Mouse (Mus musculus) embryonic stem cell, embryonic (primary cell): ENCODE results near the gene Ankrd54.

Experiments used
- CTCF ChIA-PET, 4 experiments: fragments of 300-600 bp in 2 of 4; fragments of 350-600 bp in 2 of 4; sonication (Branson Sonifier 250); formaldehyde crosslinking; loops; one replicate each; lab custom pipeline; 2022; ENCODE audit warnings: inconsistent platforms in 2 of 4; lab: Charles Lee
- POLR2A ChIA-PET, 4 experiments: fragments of 300-600 bp in 2 of 4; fragments of 350-600 bp in 2 of 4; sonication (Branson Sonifier 250); formaldehyde crosslinking; loops; one replicate each; lab custom pipeline; 2022; ENCODE audit warnings: antibody characterized with exemption in 4 of 4, inconsistent platforms in 1 of 4; lab: Charles Lee

The Ankrd54 gene

DNA sequence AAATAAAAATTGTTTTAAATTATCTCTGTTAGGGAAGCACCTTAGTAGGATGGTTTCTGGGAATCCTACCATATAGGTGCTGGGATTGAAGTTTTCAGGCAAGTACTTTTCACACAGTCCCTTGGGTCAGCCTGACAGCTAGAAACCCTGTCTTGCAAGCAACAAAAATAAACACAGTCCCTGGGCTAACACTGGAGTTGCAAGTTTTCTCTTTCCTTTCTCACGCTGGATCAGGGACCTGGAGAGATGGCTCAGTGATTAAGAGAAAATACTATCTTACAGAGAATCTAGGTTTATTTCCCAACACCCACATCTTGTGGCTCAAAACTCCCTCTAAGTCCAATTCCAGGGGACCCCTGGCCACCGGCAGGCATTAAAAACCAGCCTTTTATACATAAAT, 34.4 kb upstream of the Ankrd54 start:
- ChIA-PET POLR2A (interaction anchor here in 3 of 4 experiments (0.5 to 1.3 kb wide), 4 partner anchors 9 to 169 kb away, joined by 3 read pairs; partner anchors contain the start of genes Eif3l (in 1 of the 3) and Micall1 (in 1 of the 3)), CTCF (interaction anchor here in 1 of 4 experiments (0.6 kb wide), 1 partner anchor 63 kb away, joined by 3 read pairs; no protein-coding TSS in a partner anchor)

DNA sequence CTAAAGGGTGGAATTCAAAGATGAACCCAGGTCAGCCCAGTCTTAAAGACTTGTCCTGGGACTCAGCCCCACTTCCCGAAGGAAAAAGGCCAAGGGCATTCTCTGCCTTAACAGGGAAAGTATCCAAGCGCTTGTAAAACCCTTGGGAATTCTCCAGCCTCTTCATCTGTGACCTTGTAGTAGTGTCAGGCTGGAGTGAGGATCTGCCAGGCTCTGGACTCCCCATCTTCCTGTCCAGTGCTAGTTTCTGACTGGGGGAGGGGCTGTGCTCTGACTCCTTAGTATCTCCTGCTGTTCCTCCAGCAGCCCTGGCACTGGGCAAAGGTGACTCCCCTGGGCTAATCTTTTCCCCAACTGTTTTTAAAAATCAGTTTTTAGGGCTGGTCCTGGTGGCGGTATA, 33.9 kb upstream of the Ankrd54 start:
- ChIA-PET POLR2A (interaction anchor here in 1 of 4 experiments (3.1 kb wide), 1 partner anchor 23 kb away, joined by 7 read pairs; no protein-coding TSS in a partner anchor), CTCF (interaction anchor here in 1 of 4 experiments (0.6 kb wide), 1 partner anchor 64 kb away, joined by 3 read pairs; no protein-coding TSS in a partner anchor)

GRCm38 (mm10) chr15:79095483-79095882, 32.8 kb upstream of the Ankrd54 start:
- CTCF ChIA-PET, result interaction anchor here in 1 of 4 experiments (1.0 kb wide), 1 partner anchor 32 kb away, joined by 5 read pairs; no protein-coding TSS in a partner anchor
- POLR2A ChIA-PET, result interaction anchor here (0.5 to 3.1 kb wide), 12 partner anchors 10 to 624 kb away, joined by 3 to 7 read pairs (median 4); partner anchors contain the start of gene Eif3l (in 1 of the 4)

- POLR2A ChIA-PET, result interaction anchor here in 1 of 4 experiments (0.7 to 1.7 kb wide), 6 partner anchors 8 to 63 kb away, joined by 3 to 5 read pairs (median 4); partner anchors contain the start of gene Micall1
- CTCF ChIA-PET, result interaction anchor here in 2 of 4 experiments (0.6 to 1.4 kb wide), 5 partner anchors 33 to 63 kb away, joined by 3 to 6 read pairs (median 5); partner anchors contain the start of genes 1700088E04Rik (in 1 of the 2) and Polr2f (in 1 of the 2)
Observed at GRCm38 (mm10) chr15:79093083-79093839, 30.6 kb upstream of the Ankrd54 start.

DNA sequence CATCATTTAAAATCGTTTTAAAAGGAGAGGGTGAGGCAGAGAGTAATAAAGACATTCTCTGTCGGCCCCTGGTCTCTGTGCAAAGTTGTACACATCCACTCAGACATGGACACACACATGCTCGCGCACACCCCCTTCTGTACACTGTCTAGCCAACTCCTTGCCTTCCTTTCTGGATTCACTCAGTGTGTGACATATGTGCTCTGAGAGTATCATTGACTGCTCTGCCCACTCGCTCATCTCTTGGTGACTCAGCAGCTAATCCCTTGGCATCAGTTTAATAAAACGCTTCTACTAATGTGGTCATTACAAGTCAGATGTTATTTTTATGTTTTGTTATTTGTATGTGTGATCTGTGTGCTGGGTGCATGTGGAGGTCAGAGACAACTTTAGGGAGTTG, 29.6 kb upstream of the Ankrd54 start:
- CTCF ChIA-PET, result interaction anchor here in 1 of 4 experiments (1.4 kb wide), 1 partner anchor 48 kb away, joined by 5 read pairs; the partner anchor contains the start of genes 1700088E04Rik and Polr2f
- POLR2A ChIA-PET, result interaction anchor here in 1 of 4 experiments (0.9 to 1.6 kb wide), 2 partner anchors 13 to 16 kb away, joined by 3 to 4 read pairs; partner anchors contain the start of gene Micall1

DNA sequence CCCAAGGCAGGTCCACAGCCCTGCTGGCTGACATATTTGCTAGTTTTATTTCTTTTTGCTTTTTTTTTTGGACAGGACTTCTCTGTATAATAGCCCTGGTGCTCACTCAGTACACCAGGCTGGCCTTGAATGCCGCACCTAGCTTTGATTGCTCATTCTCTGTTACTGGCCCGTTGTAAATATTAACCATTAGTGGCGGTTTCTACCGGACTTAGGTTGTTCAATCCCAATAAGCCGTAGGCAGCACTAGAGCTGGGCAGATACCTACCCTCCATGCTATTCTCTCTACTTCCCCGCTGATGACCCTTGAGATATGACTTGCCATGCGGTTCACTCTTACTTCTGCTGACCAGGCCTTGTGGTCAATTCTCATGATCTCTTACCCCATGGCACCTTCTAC, 16.9 kb upstream of the Ankrd54 start:
- CTCF ChIA-PET, result interaction anchor here in 2 of 4 experiments (0.6 to 1.6 kb wide), 2 partner anchors 17 to 49 kb away, joined by 5 to 7 read pairs; partner anchors contain the start of gene Ankrd54 (in 1 of the 2)
- POLR2A ChIA-PET, result interaction anchor here in 3 of 4 experiments (0.6 to 4.2 kb wide), 7 partner anchors 9 to 283 kb away, joined by 3 to 21 read pairs (median 4); no protein-coding TSS in a partner anchor

- POLR2A ChIA-PET, result interaction anchor here in 3 of 4 experiments (0.6 to 4.2 kb wide), 7 partner anchors 10 to 444 kb away, joined by 3 to 21 read pairs (median 4); partner anchors contain the start of gene Ankrd54 (in 1 of the 3)
Observed at GRCm38 (mm10) chr15:79075658-79076365, 13.1 kb upstream of the Ankrd54 start.

DNA sequence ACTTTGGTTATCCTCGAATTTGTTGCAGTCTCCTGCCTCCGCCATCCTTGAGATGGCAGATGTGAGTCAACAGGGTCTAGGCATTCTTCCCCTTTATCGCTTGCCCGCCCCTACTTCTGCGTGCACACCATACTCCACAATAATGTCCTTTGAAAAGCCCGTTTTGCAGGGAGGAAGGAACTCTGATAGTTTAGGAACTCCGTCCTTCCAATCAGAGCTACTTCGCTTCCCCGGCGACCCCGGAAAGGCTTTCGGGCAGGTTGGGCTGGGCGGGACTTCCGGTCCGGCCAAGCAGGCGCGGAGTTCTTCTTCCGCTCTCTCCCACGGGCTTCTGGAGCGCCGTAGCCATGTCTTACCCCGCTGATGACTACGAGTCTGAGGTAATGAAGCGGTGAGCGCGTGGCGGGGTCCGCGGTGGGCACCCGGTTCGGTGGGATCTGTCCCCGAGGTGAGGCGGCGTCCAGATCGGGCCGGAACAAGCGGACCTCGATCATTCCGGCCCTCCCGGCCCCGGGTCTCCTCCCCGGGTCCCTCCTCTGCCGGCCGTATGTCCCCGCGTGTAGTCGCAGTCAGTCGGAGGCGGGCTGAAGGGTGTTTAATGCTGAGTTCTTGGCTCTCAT, 12.3 kb upstream of the Ankrd54 start, which contains the start of gene Eif3l:
Gene Eif3l (plus strand): TSS at position 267 of the 620 bp plus-strand sequence.
- POLR2A ChIA-PET, result interaction anchor here (0.6 to 2.9 kb wide), 16 partner anchors 10 to 92 kb away, joined by 3 to 28 read pairs (median 4); partner anchors contain the start of genes Ankrd54 (in 2 of the 4) and Micall1 (in 1 of the 4)

More at GRCm38 (mm10) chr15:79075658-79076365, 13.1 kb upstream of the Ankrd54 start:
- CTCF ChIA-PET, result no interaction called here

GRCm38 (mm10) chr15:79074446-79074845, 11.8 kb upstream of the Ankrd54 start:
- ChIA-PET CTCF (interaction anchor here in 2 of 4 experiments (0.5 to 1.6 kb wide), 7 partner anchors 11 to 171 kb away, joined by 3 to 6 read pairs (median 4); partner anchors contain the start of genes Ankrd54 (in 1 of the 2) and Pdxp (in 1 of the 2)), POLR2A (interaction anchor here (0.6 to 2.9 kb wide), 20 partner anchors 9 to 1128 kb away, joined by 3 to 28 read pairs (median 4); partner anchors contain the start of genes Ankrd54 (in 2 of the 4) and Micall1 (in 2 of the 4))

More for the DNA sequence above, 12.3 kb upstream of the Ankrd54 start, which contains the start of gene Eif3l:
- CTCF ChIA-PET, result interaction anchor here in 1 of 4 experiments (1.0 to 1.6 kb wide), 5 partner anchors 12 to 172 kb away, joined by 3 to 6 read pairs (median 4); partner anchors contain the start of genes Ankrd54 and Pdxp

GRCm38 (mm10) chr15:79073752-79074151, 11.1 kb upstream of the Ankrd54 start:
- ChIA-PET CTCF (interaction anchor here in 3 of 4 experiments (0.5 to 1.6 kb wide), 5 partner anchors 11 to 427 kb away, joined by 3 to 6 read pairs (median 5); partner anchors contain the start of gene Ankrd54 (in 1 of the 3)), POLR2A (interaction anchor here in 3 of 4 experiments (0.6 to 2.9 kb wide), 11 partner anchors 8 to 1127 kb away, joined by 3 to 28 read pairs (median 5); partner anchors contain the start of genes Ankrd54 (in 2 of the 3) and Micall1 (in 1 of the 3))

- ChIA-PET POLR2A (interaction anchor here (0.5 to 2.0 kb wide), 19 partner anchors 9 to 487 kb away, joined by 3 to 12 read pairs (median 4); partner anchors contain the start of genes 1700088E04Rik (in 1 of the 4), Ankrd54 (in 1 of the 4), H1f0 (in 1 of the 4) and Polr2f (in 1 of the 4)), CTCF (interaction anchor here (0.5 to 2.6 kb wide), 52 partner anchors 9 to 1051 kb away, joined by 3 to 54 read pairs (median 4); partner anchors contain the start of genes 1700088E04Rik (in 2 of the 4), Ankrd54 (in 2 of the 4), Galr3 (in 1 of the 4) and Lgals1 (in 1 of the 4))
Observed at GRCm38 (mm10) chr15:79071117-79072039, 8.7 kb upstream of the Ankrd54 start.

- ChIA-PET CTCF (interaction anchor here in 3 of 4 experiments (0.6 to 2.3 kb wide), 6 partner anchors 19 to 164 kb away, joined by 3 to 8 read pairs (median 4); no protein-coding TSS in a partner anchor), POLR2A (interaction anchor here in 2 of 4 experiments (0.6 to 2.6 kb wide), 7 partner anchors 14 to 602 kb away, joined by 3 to 17 read pairs (median 3); partner anchors contain the start of gene Tomm22 (in 1 of the 2))
Observed at GRCm38 (mm10) chr15:79068416-79068815, 5.7 kb upstream of the Ankrd54 start.

GRCm38 (mm10) chr15:79067631-79068030, 4.9 kb upstream of the Ankrd54 start:
- ChIA-PET CTCF (interaction anchor here in 3 of 4 experiments (0.9 to 2.3 kb wide), 5 partner anchors 18 to 152 kb away, joined by 3 to 8 read pairs (median 3); no protein-coding TSS in a partner anchor), POLR2A (interaction anchor here in 2 of 4 experiments (0.6 to 2.6 kb wide), 7 partner anchors 13 to 603 kb away, joined by 3 to 17 read pairs (median 3); partner anchors contain the start of gene Tomm22 (in 1 of the 2))

- POLR2A ChIA-PET, result interaction anchor here in 3 of 4 experiments (0.8 to 4.8 kb wide), 8 partner anchors 8 to 151 kb away, joined by 3 to 20 read pairs (median 8); partner anchors contain the start of genes Eif3l (in 2 of the 3) and H1f0 (in 1 of the 3)
- CTCF ChIA-PET, result interaction anchor here in 2 of 4 experiments (0.5 to 2.4 kb wide), 4 partner anchors 27 to 742 kb away, joined by 3 to 11 read pairs (median 5); no protein-coding TSS in a partner anchor
Observed at GRCm38 (mm10) chr15:79066276-79066675, 3.6 kb upstream of the Ankrd54 start.
